Mouse (Mus musculus) v-Abl transformed pro-B cells (cell line): ENCODE results near the gene Ptprk.

Source experiments
- in situ Hi-C, 2 experiments: fragments of 400-800 bp; cut with MboI; formaldehyde crosslinking; loops; one replicate each; pipeline ENCODE4 v1.15.1; 2025; ENCODE audit not compliant: unreplicated experiment in 2 of 2

Gene Ptprk

DNA sequence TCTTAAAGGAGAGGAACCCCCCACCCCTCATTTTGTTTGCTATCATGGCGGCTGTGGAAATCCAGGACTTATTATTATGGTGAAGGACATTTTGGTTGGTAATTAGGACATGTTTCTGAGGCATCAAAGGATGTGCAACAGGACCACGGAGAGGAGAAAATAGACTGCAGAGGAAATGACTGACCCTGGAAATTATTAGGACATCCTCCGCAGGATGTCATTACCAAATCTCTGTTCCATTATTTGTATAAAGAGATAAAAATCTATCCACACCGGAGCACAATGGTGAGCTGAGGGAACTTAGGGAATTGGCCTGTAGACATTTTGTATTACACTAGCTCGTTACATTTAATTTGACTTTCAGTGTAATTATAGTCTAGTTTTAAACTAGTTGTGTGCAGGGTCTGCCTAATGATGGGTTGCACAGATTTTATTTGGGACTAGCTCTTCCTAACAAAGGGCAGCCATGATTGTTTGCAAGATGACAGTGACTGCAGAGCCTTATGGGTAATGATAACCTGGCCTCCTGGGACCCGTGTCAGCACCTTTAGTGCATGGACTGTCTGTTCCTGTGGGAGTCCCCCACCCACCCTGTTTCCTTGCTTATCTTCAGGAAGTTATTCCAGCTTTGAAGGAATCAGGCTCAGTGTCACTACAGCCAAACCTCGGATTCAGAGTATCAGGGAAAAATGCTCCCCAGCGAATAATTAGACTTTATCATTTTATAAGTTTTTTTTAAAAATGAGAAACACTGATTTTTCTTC is 38.4 kb downstream of the Ptprk start:
- in situ Hi-C loops = no loop called here

DNA sequence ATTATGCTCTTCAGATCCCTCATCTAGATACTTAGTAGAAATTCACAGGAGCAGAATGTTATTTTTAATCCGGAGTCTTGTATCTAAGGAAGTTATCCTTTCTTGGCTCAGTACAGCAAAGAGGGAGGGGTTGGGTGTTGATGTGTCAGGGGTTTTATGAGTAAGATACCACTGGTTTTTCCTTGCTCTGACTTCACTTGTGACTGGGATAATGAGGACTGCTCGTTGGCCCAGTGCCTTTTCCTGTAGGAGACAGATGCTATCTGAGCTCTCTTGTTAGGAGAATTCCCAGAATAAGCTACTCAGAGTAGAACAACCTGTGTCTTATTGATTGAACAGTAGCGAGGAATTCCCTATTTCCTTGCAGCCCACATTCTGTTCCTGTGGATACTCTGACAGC is 39.3 kb downstream of the Ptprk start:
- in situ Hi-C loops = no loop called here

DNA sequence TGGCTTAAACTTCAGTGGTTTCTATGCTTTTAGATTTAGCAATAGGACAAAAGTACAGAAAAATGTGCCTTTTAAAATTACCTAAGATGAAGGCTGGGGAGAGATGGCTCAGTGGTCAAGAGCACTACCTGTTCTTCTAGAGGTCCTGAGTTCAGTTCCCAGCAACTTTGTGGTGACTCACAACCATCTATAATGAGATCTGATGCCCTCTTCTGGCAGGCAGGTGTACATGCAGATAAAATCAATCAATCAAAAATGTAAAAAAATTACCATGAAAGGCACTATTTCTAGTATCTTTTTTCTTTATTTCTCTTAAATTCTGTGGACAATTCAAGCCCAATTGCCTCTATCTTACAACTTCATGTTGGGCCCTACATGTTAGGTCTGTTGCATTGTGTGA is 42.4 kb downstream of the Ptprk start:
- in situ Hi-C loops = no loop called here

DNA sequence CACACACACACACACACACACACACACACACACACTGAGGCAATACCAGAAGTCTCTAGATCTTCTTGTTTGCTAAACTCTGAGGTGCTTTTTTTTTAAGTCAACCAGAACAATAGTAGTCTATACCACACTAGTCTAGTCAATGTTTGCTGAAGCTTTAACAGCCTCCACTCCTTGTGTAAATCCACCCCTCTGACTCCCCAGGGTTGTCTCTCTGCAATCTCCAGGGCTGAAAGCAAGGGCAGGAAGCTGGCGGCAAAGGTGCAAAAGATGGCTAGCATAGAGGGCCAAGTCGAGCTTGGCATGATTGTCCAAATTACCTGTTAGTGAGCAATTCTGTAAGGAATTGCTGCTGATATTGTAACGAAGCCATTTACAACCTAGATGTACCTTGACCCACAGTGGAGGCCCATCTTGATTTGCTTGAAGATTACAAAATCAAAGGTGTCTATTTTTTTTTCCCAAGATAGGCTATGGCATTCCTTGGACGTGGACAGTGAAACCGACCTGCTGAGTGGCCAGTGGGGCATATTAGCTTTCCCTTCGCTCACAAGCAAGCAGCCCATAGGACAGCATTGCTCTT is 44.3 kb downstream of the Ptprk start:
- in situ Hi-C loops = no loop called here

GRCm38 (mm10) chr10:28123881-28124280 is 49.3 kb downstream of the Ptprk start:
- in situ Hi-C loops = no loop called here

DNA sequence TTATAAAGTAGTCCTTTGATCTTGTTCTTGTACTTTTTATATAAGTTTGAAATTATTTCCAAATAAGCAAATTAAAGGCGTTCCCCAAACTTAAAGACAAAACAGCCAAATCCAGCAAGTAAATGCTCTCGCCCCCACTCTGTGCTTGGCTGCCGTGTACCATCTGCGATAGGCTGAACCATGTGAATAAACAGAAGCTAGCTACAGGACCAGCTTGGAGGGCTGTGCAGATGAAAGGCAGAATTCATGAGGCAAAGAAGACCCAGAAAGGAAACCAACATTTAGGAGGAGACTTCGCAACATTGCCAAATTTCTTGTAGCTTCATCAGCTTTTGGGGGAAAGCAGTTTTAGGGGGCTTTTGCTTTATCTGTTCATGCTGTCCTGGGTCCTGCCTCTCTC is 53.4 kb downstream of the Ptprk start:
- in situ Hi-C loops = no loop called here

GRCm38 (mm10) chr10:28128450-28128849 is 53.8 kb downstream of the Ptprk start:
- in situ Hi-C loops = no loop called here

DNA sequence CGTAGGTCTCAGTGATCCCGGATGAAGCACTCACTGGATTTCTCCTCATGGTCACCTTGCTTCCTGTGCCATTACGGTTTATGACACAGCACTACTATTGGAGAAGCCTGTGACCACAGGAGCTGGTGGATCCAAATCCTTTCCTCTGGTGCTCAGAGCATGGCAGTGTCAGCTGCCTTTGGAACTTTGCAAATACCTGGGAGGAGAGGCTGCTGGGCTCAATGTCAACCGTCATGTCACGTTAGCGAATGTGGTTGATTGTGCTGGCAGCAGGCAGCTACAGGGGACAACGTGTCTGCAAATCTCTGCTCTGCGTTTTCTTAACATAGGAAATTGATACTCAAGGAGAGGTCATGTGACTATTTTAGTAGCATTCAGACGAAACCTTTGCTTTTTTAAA is 55.8 kb downstream of the Ptprk start:
- in situ Hi-C loops = no loop called here

- in situ Hi-C loops = no loop called here
These were observed 59.1 kb downstream of the Ptprk start for GRCm38 (mm10) chr10:28133770-28134169.

DNA sequence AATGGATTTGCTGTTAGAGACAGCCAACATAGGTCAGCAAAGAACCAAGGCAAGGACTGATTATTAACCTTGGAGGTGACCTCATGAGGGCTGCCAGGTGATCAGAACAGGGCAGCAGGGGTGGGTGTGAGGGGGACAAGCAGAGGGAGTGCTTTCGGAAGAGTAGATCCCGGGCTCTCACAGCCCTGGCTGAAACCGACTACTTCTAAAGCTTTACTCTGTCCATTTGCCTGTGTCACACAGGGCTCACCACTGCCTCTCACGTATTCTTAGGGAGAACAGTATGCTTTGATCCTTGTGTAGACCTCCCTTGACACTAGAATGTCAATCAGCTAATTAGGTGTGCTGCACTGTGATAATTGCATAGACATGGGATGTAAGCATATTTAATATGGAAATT is 63.8 kb downstream of the Ptprk start:
- in situ Hi-C loops = no loop called here

- in situ Hi-C loops = no loop called here
These were observed 69.8 kb downstream of the Ptprk start for GRCm38 (mm10) chr10:28144459-28144858.

GRCm38 (mm10) chr10:28145326-28145725 is 70.7 kb downstream of the Ptprk start:
- in situ Hi-C loops = no loop called here

DNA sequence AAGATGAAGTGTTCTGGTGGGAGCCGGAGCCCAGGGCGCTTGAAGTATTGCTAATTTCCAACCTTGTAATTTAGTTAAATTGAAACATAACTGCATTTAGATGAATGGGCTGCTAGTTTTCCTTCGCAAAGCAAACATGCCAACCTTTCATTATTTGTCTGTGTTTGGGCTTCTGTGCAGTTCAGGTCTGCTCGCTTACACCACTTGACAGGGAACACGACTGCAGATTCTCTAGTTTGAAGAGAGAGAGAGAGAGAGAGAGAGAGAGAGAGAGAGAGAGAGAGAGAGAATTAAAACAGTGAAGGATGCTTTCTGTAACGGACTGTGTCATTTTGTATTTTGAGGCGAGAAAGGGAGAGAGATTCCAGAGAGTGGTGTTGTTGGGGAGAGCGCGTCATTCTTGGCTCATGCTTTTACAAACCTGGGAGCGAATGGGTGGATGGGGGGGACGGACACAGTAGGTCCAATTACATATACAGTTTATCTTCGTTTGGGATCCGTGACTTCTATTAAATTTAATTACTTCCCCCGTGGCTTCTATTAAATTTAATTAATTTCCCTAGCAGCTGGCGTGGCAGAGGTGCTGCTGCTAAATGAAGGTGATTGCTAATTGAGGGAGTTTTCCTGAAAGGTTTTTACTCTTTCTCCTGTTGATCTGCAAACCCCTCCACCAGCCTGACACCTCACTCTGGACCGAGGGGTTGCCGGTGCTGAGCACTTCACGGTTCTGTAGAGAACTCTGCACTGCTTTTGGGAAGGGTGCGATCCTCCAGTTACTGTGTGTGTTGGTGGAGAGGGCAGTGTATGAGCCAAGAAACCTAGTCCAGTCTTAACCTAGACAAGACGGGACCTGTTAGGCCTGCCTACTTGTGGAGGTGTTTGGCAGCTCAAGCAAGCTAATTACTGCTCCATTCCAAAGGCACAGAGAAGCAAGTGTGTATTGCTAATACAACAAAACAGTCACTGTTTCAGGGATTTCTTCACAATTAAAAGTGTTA is 81.4 kb downstream of the Ptprk start:
- in situ Hi-C loops = no loop called here

DNA sequence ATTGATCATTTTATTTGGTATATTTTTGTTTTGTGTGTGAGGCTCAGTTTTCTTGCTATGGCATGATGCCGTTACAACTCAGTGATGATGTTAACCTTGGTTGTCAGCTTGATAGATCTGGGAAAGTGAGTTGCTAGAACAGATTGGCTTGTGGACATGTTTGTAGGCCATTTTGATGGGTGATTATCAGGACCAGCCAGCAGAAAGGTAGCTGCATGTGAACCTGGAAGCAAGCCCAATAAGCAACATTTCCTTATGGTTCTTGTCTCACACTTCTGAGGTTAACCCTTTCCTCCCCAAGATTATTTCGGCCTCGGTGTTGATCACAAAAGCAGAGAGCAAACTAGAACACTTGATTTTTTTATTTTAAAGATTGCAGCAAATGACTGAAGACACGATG is 85.1 kb downstream of the Ptprk start:
- in situ Hi-C loops = no loop called here

DNA sequence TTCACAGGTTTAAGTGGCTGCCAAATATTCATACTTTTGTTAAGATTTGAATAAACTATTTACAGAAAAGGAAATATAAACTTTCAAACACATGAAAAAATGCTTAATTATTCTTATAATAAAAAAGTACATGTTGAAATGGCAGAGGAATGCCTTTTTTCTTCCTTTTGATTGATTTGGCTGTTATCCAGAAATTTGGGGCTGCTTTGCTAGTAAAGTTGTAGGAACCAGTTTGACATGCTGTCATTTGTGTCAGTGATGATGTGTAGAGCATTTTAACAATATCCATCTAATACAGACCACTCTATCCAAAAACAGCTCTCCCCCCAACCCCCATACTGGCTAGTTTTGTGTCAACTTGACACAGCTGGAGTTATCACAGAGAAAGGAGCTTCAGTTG is 86.7 kb downstream of the Ptprk start:
- in situ Hi-C loops = no loop called here

- in situ Hi-C loops = no loop called here
These were observed 89.6 kb downstream of the Ptprk start for GRCm38 (mm10) chr10:28164250-28164649.

DNA sequence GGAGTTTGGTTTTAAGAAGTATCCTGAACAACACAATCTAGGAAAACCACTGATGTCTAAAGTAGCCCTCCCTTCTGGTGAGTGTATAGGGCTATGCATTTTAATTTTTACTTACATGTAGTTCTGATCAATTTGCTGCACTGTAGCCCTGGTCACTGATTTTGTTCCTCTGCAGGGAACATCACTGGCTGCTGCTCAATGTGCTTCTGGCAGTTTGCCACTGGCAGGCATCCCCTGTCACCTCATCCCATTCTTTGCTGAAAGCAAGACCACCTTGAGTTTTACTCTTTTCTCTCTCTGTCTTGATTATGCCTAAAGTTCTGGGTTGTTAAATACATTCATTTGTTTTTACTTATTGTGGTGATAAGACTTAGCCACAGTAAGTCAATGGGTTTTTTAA is 90.1 kb downstream of the Ptprk start:
- in situ Hi-C loops = no loop called here

- in situ Hi-C loops = no loop called here
These were observed 92.0 kb downstream of the Ptprk start for GRCm38 (mm10) chr10:28166610-28167009.

GRCm38 (mm10) chr10:28167097-28167496 is 92.5 kb downstream of the Ptprk start:
- in situ Hi-C loops = no loop called here

DNA sequence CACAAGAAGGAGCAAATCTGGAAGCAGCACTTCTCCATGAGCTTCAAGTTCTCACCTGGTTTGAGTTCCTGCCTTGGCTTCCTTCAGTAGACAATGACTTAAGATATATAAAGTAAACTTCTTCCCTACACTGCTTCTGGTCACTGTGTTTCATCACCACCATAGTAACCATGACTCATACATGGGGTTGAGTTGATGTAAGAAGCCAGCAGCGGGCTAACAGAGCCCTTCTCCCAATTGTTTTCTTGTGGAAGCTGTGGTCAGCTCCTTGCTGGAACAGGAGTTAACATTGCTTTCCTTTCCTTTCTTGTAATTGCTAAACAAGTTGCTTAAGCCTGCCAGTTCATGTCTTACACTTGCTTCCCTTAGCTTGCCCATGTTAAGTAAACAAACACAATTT is 96.6 kb downstream of the Ptprk start:
- in situ Hi-C loops = no loop called here

GRCm38 (mm10) chr10:28178876-28179275 is 104.3 kb downstream of the Ptprk start:
- in situ Hi-C loops = no loop called here
